Mouse (Mus musculus): Measurements from ENCODE around the gene Aida.

DNA sequence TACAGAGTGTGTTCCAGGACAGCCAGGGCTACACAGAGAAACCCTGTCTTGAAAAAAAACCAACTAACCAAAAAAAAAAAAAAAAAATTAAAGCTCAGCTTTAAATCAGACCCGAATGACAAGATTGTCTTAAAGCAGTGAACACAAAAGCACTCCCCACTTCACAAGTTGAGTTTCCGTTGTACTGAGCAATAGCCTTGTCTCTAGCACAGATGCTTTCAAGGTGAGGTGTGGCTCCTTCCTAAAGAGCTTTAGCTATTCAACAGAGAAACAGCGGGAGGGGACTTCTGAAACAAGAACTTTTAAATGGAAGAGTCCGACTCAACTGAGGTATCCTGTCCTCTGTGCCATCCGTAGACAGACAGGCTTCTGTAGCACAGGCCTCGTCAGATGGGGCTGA is 28.0 kb downstream of the Aida start:
- TF ChIP-seq CTCF (IDR thresholded peaks at IDR 0.05; ENCODE audit: borderline replicate concordance, insufficient read depth, low read depth, low read length) (no peak), POLR2A (IDR thresholded peaks at IDR 0.05; ENCODE audit: borderline replicate concordance, insufficient read depth, low read length) (no peak)
